Mouse (Mus musculus) ZHBTc4 (cell line): ENCODE measurements at regions not wholly inside any gene's neighbourhood (a gene's known extent, or its start where the extent isn't known, plus 50 kb on each side); places are given as distances from the start of the nearest gene placed in this dataset.
A peak's percentile ranks its signal among the peaks of the same experiment; 100 is the strongest.

Experiments
- DNase-seq: peaks from one replicate; pipeline ENCODE4 v3.0.0-alpha.2; 2011; ENCODE audit warnings: low read depth, low spot score

- DNase-seq = peak; percentile 16
These were observed 51.6 kb upstream of the Gm29133 start for GRCm38 (mm10) chr3:75696117-75697077.
